Mouse (Mus musculus) heart, postnatal 14 days (tissue): ENCODE measurements around the gene Cpox. TPM values are rescaled to one million over a fixed set of nuclear protein-coding genes. Genes with fewer than 3 reads are reported as not detected.
A peak's percentile ranks its signal among the peaks of the same experiment; 100 is the strongest.
"Not testable (repeated sequence)": the region's sequence is repeated elsewhere in the genome, so short reads cannot be mapped to it uniquely, and the experiment has no call there.

Experiments
- DNase-seq, 2 experiments: peaks; one replicate each; pipeline ENCODE4 v3.0.0; 2021 to 2022
- intact Hi-C: fragments of 180-260 bp; cut with DNase I; formaldehyde crosslinking; loops from one replicate; pipeline ENCODE4 v1.15.1; 2025
- total RNA-seq, 2 experiments: library from RNA; stranded (reverse); gene quantifications; 2 replicates each; pipeline ENCODE4 v1.2.3; 2021

The Cpox gene
- total RNA-seq, 2 experiments from 2014 or later: 29.3 to 30.6 TPM

- not testable (repeated sequence) for DNase-seq
- intact Hi-C loops: loop anchor here (10.0 kb wide), 1 partner anchor 370 kb away; no protein-coding TSS in a partner anchor
These were observed 5.0 kb upstream of the Cpox start for GRCm38 (mm10) chr16:58665137-58665536.

DNA sequence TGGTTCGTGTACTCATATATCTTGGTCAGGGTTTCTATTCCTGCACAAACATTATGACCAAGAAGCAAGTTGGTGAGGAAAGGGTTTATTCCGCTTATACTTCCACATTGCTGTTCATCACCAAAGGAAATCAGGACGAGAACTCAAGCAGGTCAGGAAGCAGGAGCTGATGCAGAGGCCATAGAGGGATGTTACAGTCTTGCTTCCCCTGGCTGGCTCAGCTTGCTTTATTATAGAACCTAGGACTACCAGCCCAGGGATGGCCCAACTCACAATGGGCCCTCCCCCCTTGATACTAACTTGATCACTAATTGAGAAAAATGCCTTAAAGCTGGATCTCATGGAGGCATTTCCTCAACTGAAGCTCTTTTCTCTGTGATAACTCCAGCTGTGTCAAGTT, 3.4 kb upstream of the Cpox start:
- intact Hi-C loops: loop anchor here (10.0 kb wide), 1 partner anchor 372 kb away; no protein-coding TSS in a partner anchor
- DNase-seq: not testable (repeated sequence)

DNA sequence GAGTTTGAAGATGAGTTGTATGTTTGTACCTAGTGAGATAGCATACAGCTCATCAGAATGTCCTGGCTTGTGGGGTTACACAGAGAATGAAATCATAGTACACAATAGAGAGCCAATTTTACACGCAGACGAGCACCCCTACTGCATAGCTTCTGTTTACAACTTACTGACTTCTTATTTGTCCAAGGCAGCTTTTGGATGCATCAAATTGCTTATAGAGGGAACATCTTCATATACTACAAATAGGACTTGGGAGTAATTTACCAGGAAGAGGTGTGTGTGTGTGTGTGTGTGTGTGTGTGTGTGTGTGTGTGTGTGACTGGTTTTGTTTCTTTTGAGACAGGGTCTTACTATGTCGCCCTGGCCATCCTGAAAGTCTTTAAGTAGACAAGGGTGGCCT, 1.5 kb upstream of the Cpox start:
- no peak for DNase-seq

DNA sequence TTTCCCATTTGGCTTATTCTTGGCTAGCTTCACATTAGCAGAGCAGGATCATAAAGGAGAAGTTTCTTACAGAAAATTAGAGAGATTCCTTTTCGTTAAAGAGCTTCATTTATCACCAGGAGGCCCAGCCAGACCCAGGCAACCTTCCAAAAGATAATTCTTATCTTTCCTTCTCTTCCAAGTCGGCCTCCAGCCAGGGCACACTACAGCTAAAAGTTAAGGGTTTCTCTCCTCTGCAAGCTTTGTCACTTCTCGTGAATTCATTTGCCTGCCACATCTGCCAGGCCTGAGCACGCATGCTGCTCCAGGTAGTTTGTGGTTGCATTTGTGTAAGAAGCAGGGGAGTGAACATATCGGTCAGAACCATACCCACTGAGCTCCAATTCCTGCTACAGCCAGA, 828 bp upstream of the Cpox start:
- DNase-seq: peak in 1 of 2 experiments; percentile 8
- intact Hi-C loops: loop anchor here (10.0 kb wide), 1 partner anchor 374 kb away; no protein-coding TSS in a partner anchor

More for the DNA sequence above, 1.5 kb upstream of the Cpox start:
- intact Hi-C loops: loop anchor here (10.0 kb wide), 1 partner anchor 374 kb away; no protein-coding TSS in a partner anchor

DNA sequence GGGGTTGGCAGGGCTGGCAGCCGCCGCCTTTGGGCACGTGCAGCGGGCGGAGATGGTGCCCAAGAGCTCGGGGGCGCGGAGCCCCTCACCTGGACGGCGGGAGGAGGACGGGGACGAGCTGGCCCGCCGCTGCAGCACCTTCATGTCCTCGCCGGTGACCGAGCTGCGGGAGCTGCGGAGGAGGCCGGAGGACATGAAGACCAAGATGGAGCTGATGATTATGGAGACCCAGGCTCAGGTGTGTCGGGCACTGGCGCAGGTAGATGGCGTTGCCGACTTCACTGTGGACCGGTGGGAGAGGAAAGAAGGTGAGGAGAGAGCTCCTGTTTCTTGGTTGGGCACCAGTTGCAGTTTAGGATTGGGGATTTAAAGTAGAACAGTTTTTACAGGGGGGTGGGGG, 551 bp downstream of the Cpox start:
- no peak for DNase-seq
- intact Hi-C loops: loop anchor here (2.0 kb wide), 1 partner anchor 58 kb away; no protein-coding TSS in a partner anchor

GRCm38 (mm10) chr16:58671212-58671985, 1.3 kb downstream of the Cpox start:
- no peak for DNase-seq
- intact Hi-C loops: loop anchor here (2.0 kb wide), 1 partner anchor 57 kb away; no protein-coding TSS in a partner anchor

DNA sequence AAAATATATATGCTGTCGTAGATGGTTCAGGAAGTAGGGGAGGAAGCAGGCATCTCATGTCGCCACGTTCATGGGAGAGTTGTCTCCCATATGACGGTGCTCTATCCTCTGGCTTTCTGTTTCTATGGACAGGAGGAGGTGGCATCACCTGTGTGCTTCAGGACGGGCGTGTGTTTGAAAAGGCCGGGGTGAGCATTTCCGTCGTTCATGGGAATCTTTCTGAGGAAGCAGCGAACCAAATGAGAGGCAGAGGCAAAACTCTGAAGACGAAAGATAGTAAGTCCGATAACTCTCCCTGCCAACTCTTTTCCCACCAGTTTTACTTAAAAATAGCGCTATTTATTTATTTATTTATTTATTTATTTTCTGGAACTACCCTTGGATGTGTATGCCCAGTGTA, 2.3 kb downstream of the Cpox start:
- no peak for DNase-seq
- intact Hi-C loops: no loop called here

- intact Hi-C loops: no loop called here
- no peak for DNase-seq
These were observed 3.8 kb downstream of the Cpox start for GRCm38 (mm10) chr16:58673811-58674410.

DNA sequence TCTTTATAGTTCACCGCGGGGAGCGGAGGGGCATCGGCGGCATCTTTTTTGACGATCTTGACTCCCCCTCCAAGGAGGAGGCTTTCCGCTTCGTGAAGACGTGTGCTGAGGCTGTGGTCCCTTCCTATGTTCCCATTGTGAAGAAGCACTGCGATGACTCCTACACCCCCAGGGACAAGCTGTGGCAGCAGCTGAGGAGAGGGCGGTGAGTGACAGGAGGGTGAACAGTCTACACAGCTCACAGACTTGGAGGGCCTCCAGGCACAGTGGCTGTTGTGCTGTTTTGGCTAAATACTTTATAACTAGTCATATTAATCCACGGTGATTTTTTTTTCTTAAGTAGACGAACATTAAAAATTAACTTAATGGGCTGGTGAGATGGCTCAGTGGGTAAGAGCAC, 5.2 kb downstream of the Cpox start:
- no peak for DNase-seq
- intact Hi-C loops: no loop called here

GRCm38 (mm10) chr16:58676156-58676555, 6.1 kb downstream of the Cpox start:
- intact Hi-C loops: no loop called here
- no peak for DNase-seq

DNA sequence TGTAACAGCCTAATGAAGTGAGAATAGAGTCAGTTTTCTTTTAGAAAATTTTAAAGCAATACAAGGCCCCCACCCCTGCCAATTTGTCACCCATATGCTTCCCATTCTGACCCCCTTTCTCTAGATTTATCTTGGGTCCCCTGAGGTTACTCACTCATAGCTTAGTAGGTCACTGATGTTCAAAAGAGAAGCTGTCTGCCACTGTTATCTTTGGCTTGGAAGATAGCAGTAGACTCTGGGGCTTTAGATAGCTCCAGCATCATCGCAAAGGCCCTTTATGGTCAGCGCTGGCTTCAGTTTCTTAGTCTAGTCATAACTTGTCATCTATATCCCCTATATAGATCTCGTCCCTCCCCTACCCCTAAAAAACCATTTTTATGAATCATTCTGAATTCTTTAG, 6.5 kb downstream of the Cpox start:
- intact Hi-C loops: no loop called here
- no peak for DNase-seq

GRCm38 (mm10) chr16:58677491-58677890, 7.4 kb downstream of the Cpox start:
- no peak for DNase-seq
- intact Hi-C loops: no loop called here

DNA sequence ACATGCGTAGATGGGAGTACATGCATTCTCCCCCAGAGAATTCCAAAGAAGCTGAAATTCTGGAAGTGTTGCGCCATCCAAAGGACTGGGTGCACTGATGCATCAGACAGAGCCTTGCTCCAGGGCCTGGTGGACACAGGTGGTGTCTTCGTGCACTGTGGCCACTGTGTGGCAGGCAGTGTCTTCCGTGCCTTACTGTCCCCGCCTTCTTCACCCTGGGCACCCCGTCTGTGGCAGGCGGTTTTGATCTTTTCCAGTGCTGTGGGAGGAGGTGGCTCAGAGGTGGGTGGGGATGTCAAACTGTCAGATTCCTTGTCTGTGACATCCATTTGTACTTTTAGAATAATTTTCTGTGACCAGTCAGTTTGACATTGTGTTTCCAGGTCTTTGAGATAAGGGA, 8.6 kb downstream of the Cpox start:
- intact Hi-C loops: no loop called here
- no peak for DNase-seq

DNA sequence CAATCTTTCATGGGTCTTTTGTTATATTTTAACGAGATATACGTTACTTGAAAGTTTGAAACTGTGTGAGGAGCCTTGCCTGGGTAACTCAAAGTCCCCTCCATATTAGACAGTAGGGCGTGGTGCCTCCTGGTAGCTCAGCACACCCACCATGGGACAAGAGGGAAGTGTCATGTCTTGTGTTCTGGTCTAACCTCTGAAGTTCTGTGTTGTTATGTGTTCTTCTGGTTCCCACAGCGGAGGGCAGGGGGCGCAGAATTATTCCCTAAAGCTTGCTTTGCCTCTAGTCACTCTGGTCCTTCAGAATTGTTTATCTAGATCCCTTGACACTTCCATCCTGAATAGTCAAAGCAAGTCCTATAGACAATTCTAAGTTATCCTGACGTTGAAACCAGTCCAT, 12.0 kb downstream of the Cpox start:
- intact Hi-C loops: loop anchor here (5.0 kb wide), 1 partner anchor 70 kb away; no protein-coding TSS in a partner anchor
- DNase-seq: no peak

GRCm38 (mm10) chr16:58682870-58683269, 12.8 kb downstream of the Cpox start:
- intact Hi-C loops: loop anchor here (5.0 kb wide), 1 partner anchor 69 kb away; no protein-coding TSS in a partner anchor
- DNase-seq: no peak

DNA sequence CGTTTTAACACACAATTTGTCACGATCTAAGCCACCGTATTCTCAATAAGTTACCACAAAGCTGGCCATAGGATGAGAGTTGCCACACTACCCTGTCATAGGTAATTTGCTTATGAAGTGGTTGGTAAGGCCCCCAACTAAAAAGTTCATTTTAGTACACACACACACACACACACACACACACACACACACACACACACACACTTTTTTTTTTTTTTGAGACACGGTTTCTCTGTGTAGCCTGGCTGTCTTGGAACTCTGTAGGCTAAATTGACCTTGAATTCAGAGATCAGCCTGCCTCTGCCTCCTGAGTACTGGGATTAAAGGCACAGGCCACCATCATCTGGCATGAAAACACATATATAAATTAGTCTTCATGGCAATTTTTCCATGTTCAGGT, 13.8 kb downstream of the Cpox start:
- intact Hi-C loops: loop anchor here (5.0 kb wide), 1 partner anchor 68 kb away; no protein-coding TSS in a partner anchor

GRCm38 (mm10) chr16:58684537-58684936, 14.4 kb downstream of the Cpox start:
- intact Hi-C loops: loop anchor here (5.0 kb wide), 1 partner anchor 68 kb away; no protein-coding TSS in a partner anchor
- no peak for DNase-seq

More for the DNA sequence above, 13.8 kb downstream of the Cpox start:
- no peak for DNase-seq

- intact Hi-C loops: no loop called here
- peak; percentile 10 to 21 for DNase-seq
These were observed 15.8 kb downstream of the Cpox start for GRCm38 (mm10) chr16:58685548-58686537.

DNA sequence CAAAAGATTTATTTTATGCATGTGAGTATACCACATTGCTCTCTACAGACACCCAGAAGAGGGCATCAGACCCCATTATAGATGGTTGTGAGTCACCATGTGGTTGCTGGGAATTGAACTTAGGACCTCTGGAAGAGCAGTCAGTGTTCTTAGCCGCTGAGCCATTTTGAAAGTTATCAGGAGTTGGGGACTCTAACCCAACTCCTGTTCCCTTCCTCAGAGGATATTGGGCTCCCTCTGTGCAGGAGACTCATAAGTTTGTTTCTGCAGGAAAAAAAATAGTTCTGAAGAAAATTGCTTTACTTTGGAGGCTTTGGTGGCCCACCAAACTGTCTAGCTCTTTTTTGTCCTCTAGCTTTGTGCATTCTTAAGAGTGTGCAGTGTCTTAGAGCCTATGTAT, 18.4 kb downstream of the Cpox start:
- DNase-seq: no peak
- intact Hi-C loops: no loop called here

GRCm38 (mm10) chr16:58689555-58690169, 19.6 kb downstream of the Cpox start:
- intact Hi-C loops: no loop called here
- DNase-seq: no peak
